Mouse (Mus musculus): ENCODE data around the gene Pdzd2. TPM values are rescaled to one million over a fixed set of nuclear protein-coding genes. Genes with fewer than 3 reads are reported as not detected.

The Pdzd2 gene
- polyA plus RNA-seq, 1 experiment from 2014 or later = 3.6 TPM

GRCm38 (mm10) chr15:12321091-12321787 lies 418.5 kb downstream of the Pdzd2 start, which contains the start of gene Golph3:
Golph3 (plus strand) TSS chr15:12321450.
- peak within 1 kb of the TSS; percentile 97 for H3K27ac ChIP-seq (replicated peaks)
- under 1% methylated on average over 74 of the region's 74 CpGs for WGBS

GRCm38 (mm10) chr15:12320441-12321090 lies 419.2 kb downstream of the Pdzd2 start:
- 7% methylated on average over 22 of the region's 22 CpGs for WGBS
- H3K4me3 ChIP-seq = peak overlapping the region; percentile 99
- peaks cover 19% of the 10 kb centered on the region for H3K27me3 ChIP-seq (replicated peaks; ENCODE audit: low read depth, poor library complexity, severe bottlenecking)
- H3K27ac ChIP-seq (replicated peaks) = peak overlapping the region; percentile 97
- H3K9me3 ChIP-seq = no peaks in the 10 kb centered on the region
- peaks cover 18% of the 10 kb centered on the region for H3K4me1 ChIP-seq
- DNase-seq (ENCODE audit: low spot score) = no peak
- H3K36me3 ChIP-seq (replicated peaks) = peaks cover 11% of the 10 kb centered on the region

More at GRCm38 (mm10) chr15:12321091-12321787, 418.5 kb downstream of the Pdzd2 start, which contains the start of gene Golph3:
- H3K27me3 ChIP-seq (replicated peaks; ENCODE audit: low read depth, poor library complexity, severe bottlenecking) = peaks cover 19% of the 10 kb centered on the region
- H3K4me1 ChIP-seq = peaks cover 20% of the 10 kb centered on the region
- H3K9me3 ChIP-seq = no peaks in the 10 kb centered on the region
- H3K36me3 ChIP-seq (replicated peaks) = peaks cover 18% of the 10 kb centered on the region
- DNase-seq (ENCODE audit: low spot score) = peak; percentile 97
- peak within 1 kb of the TSS; percentile 99 for H3K4me3 ChIP-seq

DNA sequence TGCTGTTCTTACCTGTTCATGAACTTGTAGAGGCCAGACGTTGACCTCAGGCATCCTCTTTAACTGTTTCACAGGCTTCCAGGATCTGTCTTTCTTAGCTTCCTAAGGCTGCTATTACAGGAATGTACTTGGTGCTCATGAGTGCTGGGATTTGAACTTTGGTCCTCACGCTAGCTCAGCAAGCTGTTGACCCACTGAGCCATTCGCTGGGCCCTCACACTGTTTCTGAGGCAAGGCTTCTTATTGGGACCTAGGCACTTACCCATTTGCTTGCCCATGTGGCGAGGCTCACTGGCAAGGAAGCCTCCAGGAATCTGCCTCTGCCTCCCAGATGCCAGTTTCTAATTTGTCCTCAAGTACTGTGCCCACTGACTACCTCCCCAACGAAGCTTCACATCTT lies 419.8 kb downstream of the Pdzd2 start:
- H3K27me3 ChIP-seq (replicated peaks; ENCODE audit: low read depth, poor library complexity, severe bottlenecking) = peaks cover 19% of the 10 kb centered on the region
- H3K27ac ChIP-seq (replicated peaks) = no peak overlapping the region
- WGBS = 48% methylated on average over 5 of the region's 5 CpGs
- peaks cover 18% of the 10 kb centered on the region for H3K4me1 ChIP-seq
- 0 out of 2 replicates have a peak, but pooled peaks cover 8% of the 10 kb centered on the region for H3K36me3 ChIP-seq (replicated peaks)
- H3K4me3 ChIP-seq = no peak overlapping the region
- no peaks in the 10 kb centered on the region for H3K9me3 ChIP-seq
- no peak for DNase-seq (ENCODE audit: low spot score)

DNA sequence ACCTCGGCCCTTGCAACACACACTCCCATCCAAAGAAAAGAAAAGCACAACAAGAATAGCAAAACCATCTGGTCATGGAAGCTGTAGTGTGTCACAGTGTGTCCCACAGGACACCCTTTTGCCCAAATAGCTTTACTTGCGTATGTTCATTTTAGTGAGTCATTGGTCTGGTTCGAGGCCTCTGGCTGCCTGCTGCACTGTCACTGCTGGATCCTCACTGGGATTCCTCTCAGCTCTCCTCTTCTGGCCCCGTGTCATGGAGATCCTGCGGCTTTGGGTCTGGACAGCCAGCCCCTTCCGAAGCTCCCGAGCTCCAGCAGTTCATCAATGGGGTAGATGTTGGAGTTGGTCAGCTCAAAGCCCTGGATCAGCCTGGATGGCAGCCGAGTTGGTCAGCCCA lies 421.3 kb downstream of the Pdzd2 start:
- no peak overlapping the region for H3K4me3 ChIP-seq
- H3K36me3 ChIP-seq (replicated peaks) = no peaks in the 10 kb centered on the region
- no peaks in the 10 kb centered on the region for H3K9me3 ChIP-seq
- H3K27ac ChIP-seq (replicated peaks) = no peak overlapping the region
- no peak for DNase-seq (ENCODE audit: low spot score)
- peaks cover 19% of the 10 kb centered on the region for H3K27me3 ChIP-seq (replicated peaks; ENCODE audit: low read depth, poor library complexity, severe bottlenecking)
- H3K4me1 ChIP-seq = peaks cover 9% of the 10 kb centered on the region
- WGBS = 78% methylated on average over 8 of the region's 8 CpGs

DNA sequence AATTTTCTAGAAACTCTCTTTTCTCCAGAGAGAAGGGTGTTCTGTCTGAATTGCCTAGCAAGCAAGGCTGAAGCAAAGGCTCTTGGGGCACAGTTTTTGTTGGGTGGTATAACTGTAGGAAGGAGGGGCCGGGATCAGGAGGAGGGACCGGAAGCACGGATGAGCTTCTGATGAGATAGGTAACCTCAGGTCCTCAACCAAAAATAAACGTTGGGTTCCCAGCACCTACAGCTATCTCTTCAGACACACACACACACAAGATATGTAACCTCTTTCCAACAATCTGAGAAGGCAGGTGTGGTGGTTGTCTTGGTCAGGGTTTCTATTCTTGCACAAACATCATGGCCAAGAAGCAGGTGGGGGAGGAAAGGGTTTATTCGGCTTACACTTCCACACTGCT lies 422.4 kb downstream of the Pdzd2 start:
- Histone ChIP-seq H3K36me3 (replicated peaks) (no peaks in the 10 kb centered on the region), H3K9me3 (no peaks in the 10 kb centered on the region), H3K4me1 (peaks cover 4% of the 10 kb centered on the region; the same call in 1 of the 2 replicates), H3K4me3 (no peak overlapping the region), H3K27ac (replicated peaks) (no peak overlapping the region), H3K27me3 (replicated peaks; ENCODE audit: low read depth, poor library complexity, severe bottlenecking) (peaks cover 19% of the 10 kb centered on the region)
- no peak for DNase-seq (ENCODE audit: low spot score)
- 85% methylated on average over 5 of the region's 5 CpGs for WGBS

GRCm38 (mm10) chr15:12315996-12316395 lies 423.7 kb downstream of the Pdzd2 start:
- WGBS = 62% methylated on average over 2 of the region's 2 CpGs
- peaks cover 19% of the 10 kb centered on the region for H3K27me3 ChIP-seq (replicated peaks; ENCODE audit: low read depth, poor library complexity, severe bottlenecking)
- no peak for DNase-seq (ENCODE audit: low spot score)
- H3K4me1 ChIP-seq = peaks cover 4% of the 10 kb centered on the region; the same call in 1 of the 2 replicates
- no peaks in the 10 kb centered on the region for H3K36me3 ChIP-seq (replicated peaks)
- H3K9me3 ChIP-seq = no peaks in the 10 kb centered on the region
- no peak overlapping the region for H3K4me3 ChIP-seq
- no peak overlapping the region for H3K27ac ChIP-seq (replicated peaks)

DNA sequence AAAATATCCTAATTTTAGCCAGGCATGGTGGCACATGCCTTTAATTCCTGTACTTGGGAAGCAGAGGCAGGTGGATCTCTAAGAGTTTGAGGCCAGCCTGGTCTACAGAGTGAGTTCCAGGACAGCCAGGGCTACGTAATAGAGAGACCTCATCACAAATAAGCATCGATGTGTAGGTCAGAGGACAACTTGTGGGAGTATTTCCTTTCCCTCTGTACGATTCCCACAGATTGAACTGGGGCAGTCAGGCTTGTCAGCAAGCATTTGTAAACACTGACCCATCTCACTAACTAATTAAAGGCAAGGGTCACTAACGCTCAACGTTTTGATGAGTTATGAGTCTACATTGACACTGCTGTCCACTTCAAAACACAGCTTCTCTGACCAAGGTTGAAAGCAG lies 425.1 kb downstream of the Pdzd2 start:
- WGBS = 86% methylated on average over 5 of the region's 5 CpGs
- H3K4me3 ChIP-seq = no peak overlapping the region
- DNase-seq (ENCODE audit: low spot score) = no peak
- peaks cover 4% of the 10 kb centered on the region; the same call in 1 of the 2 replicates for H3K4me1 ChIP-seq
- peaks cover 13% of the 10 kb centered on the region for H3K27me3 ChIP-seq (replicated peaks; ENCODE audit: low read depth, poor library complexity, severe bottlenecking)
- H3K9me3 ChIP-seq = no peaks in the 10 kb centered on the region
- H3K36me3 ChIP-seq (replicated peaks) = no peaks in the 10 kb centered on the region
- no peak overlapping the region for H3K27ac ChIP-seq (replicated peaks)

- Histone ChIP-seq H3K9me3 (no peaks in the 10 kb centered on the region), H3K4me1 (peaks cover 4% of the 10 kb centered on the region; the same call in 1 of the 2 replicates), H3K27me3 (replicated peaks; ENCODE audit: low read depth, poor library complexity, severe bottlenecking) (no peaks in the 10 kb centered on the region), H3K4me3 (no peak overlapping the region), H3K36me3 (replicated peaks) (no peaks in the 10 kb centered on the region), H3K27ac (replicated peaks) (no peak overlapping the region)
- 33% methylated on average over 1 of the region's 1 CpGs for WGBS
- DNase-seq (ENCODE audit: low spot score) = no peak
Measured at GRCm38 (mm10) chr15:12313255-12313654, 426.5 kb downstream of the Pdzd2 start.

GRCm38 (mm10) chr15:12311465-12311864 lies 428.3 kb downstream of the Pdzd2 start:
- H3K27me3 ChIP-seq (replicated peaks; ENCODE audit: low read depth, poor library complexity, severe bottlenecking) = no peaks in the 10 kb centered on the region
- WGBS = 91% methylated on average over 7 of the region's 7 CpGs
- peaks cover 4% of the 10 kb centered on the region; the same call in 1 of the 2 replicates for H3K4me1 ChIP-seq
- no peaks in the 10 kb centered on the region for H3K9me3 ChIP-seq
- no peak for DNase-seq (ENCODE audit: low spot score)
- no peak overlapping the region for H3K4me3 ChIP-seq
- no peaks in the 10 kb centered on the region for H3K36me3 ChIP-seq (replicated peaks)
- H3K27ac ChIP-seq (replicated peaks) = no peak overlapping the region

- DNase-seq (ENCODE audit: low spot score) = no peak
Measured at GRCm38 (mm10) chr15:12310676-12311075, 429.0 kb downstream of the Pdzd2 start.

More at GRCm38 (mm10) chr15:12310676-12311075, 429.0 kb downstream of the Pdzd2 start:
- H3K9me3 ChIP-seq = no peaks in the 10 kb centered on the region
- H3K27me3 ChIP-seq (replicated peaks; ENCODE audit: low read depth, poor library complexity, severe bottlenecking) = no peaks in the 10 kb centered on the region
- WGBS = 90% methylated on average over 4 of the region's 4 CpGs
- H3K4me1 ChIP-seq = peaks cover 4% of the 10 kb centered on the region; the same call in 1 of the 2 replicates
- H3K27ac ChIP-seq (replicated peaks) = no peak overlapping the region
- H3K36me3 ChIP-seq (replicated peaks) = no peaks in the 10 kb centered on the region
- H3K4me3 ChIP-seq = no peak overlapping the region

Data from embryonic facial prominence, embryonic 10.5 days (tissue).